Mouse (Mus musculus) urinary bladder, postnatal 0 days (tissue): ENCODE results near the gene Nbeal2. TPM values are rescaled to one million over a fixed set of nuclear protein-coding genes. Genes with fewer than 3 reads are reported as not detected.

Experiments
- microRNA-seq: library from miRNA; unstranded; fragments of <30 nt; microRNA quantifications from one replicate; pipeline ENCODE4, GENCODE M21; 2016
- polyA plus RNA-seq: library from polyadenylated mRNA; unstranded; fragments of >200 nt; fragmentation: Nextera tagmentation; extraction: Ambion mirVana; gene quantifications from 2 replicates; pipeline ENCODE4 v1.2.1, GENCODE M21; 2015

The Nbeal2 gene
- 5.1 TPM in 2 replicates for polyA plus RNA-seq

GRCm38 (mm10) chr9:110653655-110654461, at the start of gene Nbeal2:
Gene Nbeal2 (minus strand): TSS chr9:110654161.

GRCm38 (mm10) chr9:110656249-110657221, 2.6 kb upstream of the Nbeal2 start, which contains the start of gene Ccdc12:
Gene Ccdc12 (plus strand): TSS chr9:110656503.

DNA sequence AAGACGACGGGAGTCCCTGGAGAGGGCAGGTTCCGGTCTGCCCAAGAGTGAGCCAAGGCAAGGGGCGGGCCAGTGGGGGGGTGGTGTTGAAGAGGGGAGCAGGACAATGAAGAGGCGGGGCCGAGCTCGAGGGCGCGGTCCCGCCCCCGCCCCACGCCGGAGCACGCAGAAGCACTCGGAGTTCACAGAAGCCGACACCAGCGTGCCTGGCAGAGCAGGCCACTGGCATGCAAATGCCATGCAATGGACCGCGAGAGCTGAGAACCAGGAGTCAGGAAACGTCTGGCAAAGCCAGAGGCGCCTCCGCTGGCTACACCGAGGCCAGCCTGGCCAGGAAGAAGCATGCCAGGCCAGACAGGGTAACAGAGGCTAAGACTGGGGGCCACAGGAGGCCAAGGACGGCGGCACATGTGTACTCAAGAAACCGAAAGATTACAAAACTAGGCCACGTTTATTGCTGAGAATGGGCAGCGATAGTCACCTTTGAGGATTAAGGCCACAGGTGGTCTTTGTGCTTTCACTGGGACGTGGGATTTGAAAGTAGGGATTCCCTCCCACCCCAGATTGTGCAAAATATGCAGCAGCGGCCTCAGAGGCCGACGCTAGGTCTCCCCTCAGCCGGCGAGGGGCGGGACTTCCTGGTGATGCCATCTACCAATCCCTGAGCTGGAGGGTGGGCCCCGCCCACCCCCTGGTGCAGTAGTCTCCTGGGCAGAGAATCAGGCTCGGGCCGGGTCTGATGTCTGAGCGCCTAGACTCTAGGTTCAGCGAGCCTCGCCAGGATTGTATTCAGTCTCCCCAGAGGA, 29.4 kb downstream of the Nbeal2 start, which contains the start of gene Nradd:
Gene Nradd (minus strand): TSS at position 92 of the 806 bp plus-strand sequence.

Small RNA genes lying within 50 kb of the gene (microRNA-seq; reads per million reads assigned to microRNA genes)
- gene Mir8107 = not detected

Other genes with a start within 250 kb of the Nbeal2 start
- gene Ptpn23, start 245.9 kb downstream of the Nbeal2 start, polyA plus RNA-seq = 9.6 and 10.4 TPM in 2 replicates
- 1.5 and 6.6 TPM in 2 replicates for gene Ngp, start 234.4 kb downstream of the Nbeal2 start, polyA plus RNA-seq
- gene Klhl18, start 177.5 kb downstream of the Nbeal2 start, polyA plus RNA-seq = 6.9 and 8.8 TPM in 2 replicates
- 0.53 and 0.76 TPM in 2 replicates for gene Kif9, start 177.2 kb downstream of the Nbeal2 start, polyA plus RNA-seq
- 14.8 and 17.2 TPM in 2 replicates for gene Setd2, start 121.6 kb downstream of the Nbeal2 start, polyA plus RNA-seq
- gene Nradd, start 29.7 kb downstream of the Nbeal2 start, polyA plus RNA-seq = 25.0 and 25.1 TPM in 2 replicates
- 120 and 139 TPM in 2 replicates for gene Ccdc12, start 2.3 kb upstream of the Nbeal2 start, polyA plus RNA-seq
- gene Myl3, start 87.7 kb upstream of the Nbeal2 start, polyA plus RNA-seq = 0.64 TPM in 1 of 2 replicates, not detected in the other
- gene Pth1r, start 93.0 kb upstream of the Nbeal2 start, polyA plus RNA-seq = 16.7 and 20.3 TPM in 2 replicates
- not detected in 2 replicates for gene Prss42, start 144.0 kb upstream of the Nbeal2 start, polyA plus RNA-seq
- gene Prss44, start 159.8 kb upstream of the Nbeal2 start, polyA plus RNA-seq = not detected in 2 replicates
- gene Prss43, start 172.5 kb upstream of the Nbeal2 start, polyA plus RNA-seq = not detected in 2 replicates
- not detected in 2 replicates for gene Prss45, start 180.4 kb upstream of the Nbeal2 start, polyA plus RNA-seq
- gene Prss46, start 190.3 kb upstream of the Nbeal2 start, polyA plus RNA-seq = 0.31 and 0.69 TPM in 2 replicates
- 0.89 TPM in 1 of 2 replicates, not detected in the other for gene Prss50, start 203.8 kb upstream of the Nbeal2 start, polyA plus RNA-seq
- 9.5 and 11.0 TPM in 2 replicates for gene Als2cl, start 225.7 kb upstream of the Nbeal2 start, polyA plus RNA-seq
- gene Tmie, start 226.0 kb upstream of the Nbeal2 start, polyA plus RNA-seq = 0.76 and 1.5 TPM in 2 replicates